Mouse (Mus musculus): ENCODE results near the gene Cgnl1. TPM values are rescaled to one million over a fixed set of nuclear protein-coding genes. Genes with fewer than 3 reads are reported as not detected.
A peak's percentile ranks its signal among the peaks of the same experiment; 100 is the strongest.

Cgnl1 gene
- total and polyA plus RNA-seq, 2 experiments from 2014 or later = 4.9 to 5.7 TPM

GRCm38 (mm10) chr9:71654861-71655260, 116.5 kb downstream of the Cgnl1 start:
- DNase-seq (ENCODE audit: low spot score) (no peak), ATAC-seq (ENCODE audit: low FRiP score) (no peak)
- Histone ChIP-seq H3K27ac (ENCODE audit: low read depth, low read length) (no peak overlapping the region), H3K9me3 (ENCODE audit: low read length) (no peaks in the 10 kb centered on the region), H3K27me3 (ENCODE audit: insufficient read depth, low read length) (no peaks in the 10 kb centered on the region), H3K36me3 (ENCODE audit: insufficient read depth, low read length) (no peaks in the 10 kb centered on the region), H3K4me1 (ENCODE audit: insufficient read depth, low read length) (no peaks in the 10 kb centered on the region), H3K4me3 (ENCODE audit: low read depth, low read length) (no peak overlapping the region), H3K4me2 (ENCODE audit: low read depth, low read length, poor library complexity, severe bottlenecking) (no peak overlapping the region), H3K9ac (replicated peaks; ENCODE audit: low read length, poor library complexity, severe bottlenecking) (no peak overlapping the region)
- no peak for TF ChIP-seq CTCF (IDR thresholded peaks at IDR 0.05)
- 85% methylated on average over 3 of the region's 3 CpGs for WGBS

- Histone ChIP-seq H3K36me3 (ENCODE audit: insufficient read depth, low read length) (no peaks in the 10 kb centered on the region), H3K4me2 (ENCODE audit: low read depth, low read length, poor library complexity, severe bottlenecking) (no peak overlapping the region), H3K4me1 (ENCODE audit: insufficient read depth, low read length) (no peaks in the 10 kb centered on the region), H3K27ac (ENCODE audit: low read depth, low read length) (no peak overlapping the region), H3K4me3 (ENCODE audit: low read depth, low read length) (no peak overlapping the region), H3K9ac (replicated peaks; ENCODE audit: low read length, poor library complexity, severe bottlenecking) (no peak overlapping the region), H3K9me3 (ENCODE audit: low read length) (no peaks in the 10 kb centered on the region), H3K27me3 (ENCODE audit: insufficient read depth, low read length) (no peaks in the 10 kb centered on the region)
- ATAC-seq (ENCODE audit: low FRiP score) (no peak), DNase-seq (ENCODE audit: low spot score) (peak; percentile 91)
- TF ChIP-seq CTCF (IDR thresholded peaks at IDR 0.05) = peak; percentile 94
- 24% methylated on average over 6 of the region's 6 CpGs for WGBS
These were observed 125.3 kb downstream of the Cgnl1 start for GRCm38 (mm10) chr9:71646115-71646514.

- WGBS = 92% methylated on average over 4 of the region's 4 CpGs
- no peak overlapping the region for H3K4me2 ChIP-seq (ENCODE audit: low read depth, low read length, poor library complexity, severe bottlenecking)
- H3K9ac ChIP-seq (replicated peaks; ENCODE audit: low read length, poor library complexity, severe bottlenecking) = no peak overlapping the region
- no peak overlapping the region for H3K27ac ChIP-seq (ENCODE audit: low read depth, low read length)
- DNase-seq (ENCODE audit: low spot score) (no peak), ATAC-seq (ENCODE audit: low FRiP score) (no peak)
- H3K36me3 ChIP-seq (ENCODE audit: insufficient read depth, low read length) = no peaks in the 10 kb centered on the region
- no peaks in the 10 kb centered on the region for H3K27me3 ChIP-seq (ENCODE audit: insufficient read depth, low read length)
- no peak for TF ChIP-seq CTCF (IDR thresholded peaks at IDR 0.05)
- H3K9me3 ChIP-seq (ENCODE audit: low read length) = no peaks in the 10 kb centered on the region
- H3K4me1 ChIP-seq (ENCODE audit: insufficient read depth, low read length) = no peaks in the 10 kb centered on the region
- H3K4me3 ChIP-seq (ENCODE audit: low read depth, low read length) = no peak overlapping the region
These were observed 127.8 kb downstream of the Cgnl1 start for GRCm38 (mm10) chr9:71643611-71644010.

GRCm38 (mm10) chr9:71642270-71642669, 129.1 kb downstream of the Cgnl1 start:
- Histone ChIP-seq H3K27me3 (ENCODE audit: insufficient read depth, low read length) (no peaks in the 10 kb centered on the region), H3K9ac (replicated peaks; ENCODE audit: low read length, poor library complexity, severe bottlenecking) (no peak overlapping the region), H3K36me3 (ENCODE audit: insufficient read depth, low read length) (no peaks in the 10 kb centered on the region), H3K9me3 (ENCODE audit: low read length) (no peaks in the 10 kb centered on the region), H3K4me1 (ENCODE audit: insufficient read depth, low read length) (no peaks in the 10 kb centered on the region), H3K27ac (ENCODE audit: low read depth, low read length) (no peak overlapping the region), H3K4me3 (ENCODE audit: low read depth, low read length) (no peak overlapping the region), H3K4me2 (ENCODE audit: low read depth, low read length, poor library complexity, severe bottlenecking) (no peak overlapping the region)
- 90% methylated on average over 3 of the region's 3 CpGs for WGBS
- peak; percentile 45 for TF ChIP-seq CTCF (IDR thresholded peaks at IDR 0.05)
- no peak for DNase-seq (ENCODE audit: low spot score)
- no peak for ATAC-seq (ENCODE audit: low FRiP score)

- Histone ChIP-seq H3K4me2 (ENCODE audit: low read depth, low read length, poor library complexity, severe bottlenecking) (no peak overlapping the region), H3K9ac (replicated peaks; ENCODE audit: low read length, poor library complexity, severe bottlenecking) (no peak overlapping the region), H3K27ac (ENCODE audit: low read depth, low read length) (no peak overlapping the region), H3K27me3 (ENCODE audit: insufficient read depth, low read length) (no peaks in the 10 kb centered on the region), H3K9me3 (ENCODE audit: low read length) (no peaks in the 10 kb centered on the region), H3K36me3 (ENCODE audit: insufficient read depth, low read length) (no peaks in the 10 kb centered on the region), H3K4me3 (ENCODE audit: low read depth, low read length) (no peak overlapping the region), H3K4me1 (ENCODE audit: insufficient read depth, low read length) (peaks cover 3% of the 10 kb centered on the region; the same call in 1 of the 2 replicates)
- no peak for DNase-seq (ENCODE audit: low spot score)
- TF ChIP-seq CTCF (IDR thresholded peaks at IDR 0.05) = no peak
- no peak for ATAC-seq (ENCODE audit: low FRiP score)
- WGBS = 65% methylated on average over 4 of the region's 4 CpGs
These were observed 131.0 kb downstream of the Cgnl1 start for GRCm38 (mm10) chr9:71640361-71640927.

- no peak for TF ChIP-seq CTCF (IDR thresholded peaks at IDR 0.05)
- no peak for DNase-seq (ENCODE audit: low spot score)
These were observed 133.2 kb downstream of the Cgnl1 start for GRCm38 (mm10) chr9:71638198-71638597.

More at GRCm38 (mm10) chr9:71638198-71638597, 133.2 kb downstream of the Cgnl1 start:
- Histone ChIP-seq H3K27me3 (ENCODE audit: insufficient read depth, low read length) (no peaks in the 10 kb centered on the region), H3K27ac (ENCODE audit: low read depth, low read length) (no peak overlapping the region), H3K4me1 (ENCODE audit: insufficient read depth, low read length) (peaks cover 3% of the 10 kb centered on the region; the same call in 1 of the 2 replicates), H3K4me3 (ENCODE audit: low read depth, low read length) (no peak overlapping the region), H3K9ac (replicated peaks; ENCODE audit: low read length, poor library complexity, severe bottlenecking) (no peak overlapping the region), H3K4me2 (ENCODE audit: low read depth, low read length, poor library complexity, severe bottlenecking) (no peak overlapping the region), H3K9me3 (ENCODE audit: low read length) (0 out of 2 replicates have a peak, but pooled peaks cover 2% of the 10 kb centered on the region), H3K36me3 (ENCODE audit: insufficient read depth, low read length) (no peaks in the 10 kb centered on the region)
- ATAC-seq (ENCODE audit: low FRiP score) = no peak
- WGBS = 70% methylated on average over 11 of the region's 11 CpGs

All from midbrain, postnatal 0 days (tissue).